In genomic region chr9:55252097-55252496, GRCm38 (mm10) we compare ENCODE assay signal across 8 mouse cellular contexts. TPM values are rescaled to one million over a fixed set of nuclear protein-coding genes. Genes with fewer than 3 reads are reported as not detected.
DNase-seq lines count a peak whose midpoint lies in the region; ATAC-seq and TF ChIP-seq lines count a peak whose summit lies in the region.
"Not testable (repeated sequence)": the region's sequence is repeated elsewhere in the genome, so short reads cannot be mapped to it uniquely, and the experiment has no call there.

No protein-coding gene starts in this region.

- 64% methylated on average over 2 of the region's 2 CpGs for WGBS in intestine, postnatal 0 days
- 48% methylated on average over 2 of the region's 2 CpGs for WGBS in liver, postnatal 0 days (ENCODE audit: insufficient replicate concordance)
- WGBS in stomach, postnatal 0 days = 56% methylated on average over 2 of the region's 2 CpGs

- peak; percentile 69 for TF ChIP-seq CTCF in intestine, postnatal 0 days (IDR thresholded peaks at IDR 0.05; ENCODE audit: low read depth)
- TF ChIP-seq CTCF in liver, postnatal 0 days (IDR thresholded peaks at IDR 0.05; ENCODE audit: low read depth) = peak; percentile 60
- TF ChIP-seq CTCF in stomach, postnatal 0 days (IDR thresholded peaks at IDR 0.05; ENCODE audit: low read depth) = peak; percentile 58

- H3K27ac ChIP-seq in intestine, postnatal 0 days (ENCODE audit: low read depth, low read length); liver, postnatal 0 days (ENCODE audit: low read depth); stomach, postnatal 0 days (replicated peaks): not testable (repeated sequence)

- not testable (repeated sequence) for H3K36me3 ChIP-seq in intestine, postnatal 0 days (ENCODE audit: control insufficient read depth, insufficient read depth); liver, postnatal 0 days (replicated peaks; ENCODE audit: insufficient read depth, low read length); stomach, postnatal 0 days (ENCODE audit: control insufficient read depth, insufficient read depth, low read length)

- H3K9ac ChIP-seq in intestine, postnatal 0 days (ENCODE audit: low read depth, low read length); liver, postnatal 0 days (replicated peaks); stomach, postnatal 0 days (ENCODE audit: low read length): not testable (repeated sequence)

- not testable (repeated sequence) for H3K4me3 ChIP-seq in intestine, postnatal 0 days (ENCODE audit: low read depth, low read length); liver, postnatal 0 days (ENCODE audit: low read depth, low read length); stomach, postnatal 0 days (ENCODE audit: low read depth, low read length)

- not testable (repeated sequence) for TF ChIP-seq EP300 in liver, postnatal 0 days (IDR thresholded peaks at IDR 0.05; ENCODE audit: low read depth); stomach, postnatal 0 days (optimal IDR thresholded peaks at IDR 0.05)

- H3K4me2 ChIP-seq in intestine, postnatal 0 days (replicated peaks; ENCODE audit: low read depth); liver, postnatal 0 days (ENCODE audit: low read depth, low read length); stomach, postnatal 0 days (replicated peaks; ENCODE audit: low read depth): not testable (repeated sequence)

- peak; percentile 77; the same call in 1 of the 2 replicates for ATAC-seq in common myeloid progenitor, adult 5-6 weeks (replicated peaks; ENCODE audit: low read depth, poor library complexity, severe bottlenecking)
- not testable (repeated sequence) for ATAC-seq in intestine, postnatal 0 days; stomach, postnatal 0 days (ENCODE audit: low FRiP score, low TSS enrichment)
- ATAC-seq in liver, postnatal 0 days = peak; percentile 29; the same call in 1 of the 2 replicates
- peak; percentile 43; the same call in 1 of the 2 replicates for ATAC-seq in megakaryocyte, adult 5-6 weeks (ENCODE audit: poor library complexity, severe bottlenecking)

- not testable (repeated sequence) for H3K4me1 ChIP-seq in intestine, postnatal 0 days (replicated peaks; ENCODE audit: control insufficient read depth, insufficient read depth, low read length); liver, postnatal 0 days (ENCODE audit: insufficient read depth); stomach, postnatal 0 days (replicated peaks; ENCODE audit: control insufficient read depth, insufficient read depth)

- H3K27me3 ChIP-seq in intestine, postnatal 0 days (replicated peaks; ENCODE audit: control insufficient read depth, insufficient read depth, low read length); liver, postnatal 0 days (ENCODE audit: insufficient read depth, low read length); stomach, postnatal 0 days (ENCODE audit: control insufficient read depth, insufficient read depth, low read length): not testable (repeated sequence)

- DNase-seq in 416B (ENCODE audit: low read depth) = peak; percentile 78
- DNase-seq in ES-CJ7 (ENCODE audit: low read depth, low spot score) = peak; percentile 64
- DNase-seq in adipocyte (ENCODE audit: low spot score) = peak; percentile 31
- DNase-seq in liver, postnatal 0 days; stomach, postnatal 0 days (ENCODE audit: low spot score): not testable (repeated sequence)

- not testable (repeated sequence) for H3K9me3 ChIP-seq in intestine, postnatal 0 days (ENCODE audit: control insufficient read depth); liver, postnatal 0 days (ENCODE audit: low read length); stomach, postnatal 0 days (ENCODE audit: control insufficient read depth, low read length)

RNA-seq across cellular contexts. Expression of gene Fbxo22, which starts 43.4 kb away (rescaled TPM):
- total RNA-seq in common myeloid progenitor, adult 5-6 weeks (2017) = 33.8 and 37.6 TPM in 2 replicates
- 36.5 and 38.1 TPM in 2 replicates for polyA plus RNA-seq in intestine, postnatal 0 days (2015; fragmentation: Nextera tagmentation; extraction: Ambion mirVana)
- polyA plus RNA-seq in liver, postnatal 0 days (2015; fragmentation: Nextera tagmentation; extraction: Ambion mirVana) = 23.1 and 25.0 TPM in 2 replicates
- 42.4 and 44.7 TPM in 2 replicates for total RNA-seq in megakaryocyte, adult 5-6 weeks (2015)
- 41.0 and 49.4 TPM in 2 replicates for total RNA-seq in megakaryocyte, adult 5-6 weeks (2017)
- 29.8 and 30.0 TPM in 2 replicates for polyA plus RNA-seq in stomach, postnatal 0 days (2015; fragmentation: Nextera tagmentation; extraction: Ambion mirVana)
